Mouse (Mus musculus): Measurements from ENCODE around the gene Mical3. TPM values are rescaled to one million over a fixed set of nuclear protein-coding genes. Genes with fewer than 3 reads are reported as not detected.
A peak's percentile ranks its signal among the peaks of the same experiment; 100 is the strongest.

Mical3 gene
- polyA plus RNA-seq, 1 experiment from 2014 or later = 11.9 TPM

GRCm38 (mm10) chr6:121127726-121128125 lies 3.1 kb downstream of the Mical3 start:
- Histone ChIP-seq H3K4me3 (no peak overlapping the region), H3K36me3 (no peaks in the 10 kb centered on the region), H3K27ac (no peak overlapping the region), H3K9ac (no peak overlapping the region), H3K27me3 (peaks cover 18% of the 10 kb centered on the region), H3K4me2 (replicated peaks) (no peak overlapping the region), H3K9me3 (no peaks in the 10 kb centered on the region), H3K4me1 (peaks cover 10% of the 10 kb centered on the region)
- 70% methylated on average over 3 of the region's 3 CpGs for WGBS
- ATAC-seq (ENCODE audit: insufficient number of reproducible peaks, insufficient read depth, low FRiP score, low TSS enrichment) = no peak

GRCm38 (mm10) chr6:121126202-121126601 lies 4.6 kb downstream of the Mical3 start:
- H3K27ac ChIP-seq = no peak overlapping the region
- no peak overlapping the region for H3K4me2 ChIP-seq (replicated peaks)
- peaks cover 10% of the 10 kb centered on the region for H3K4me1 ChIP-seq
- no peak overlapping the region for H3K9ac ChIP-seq
- H3K9me3 ChIP-seq = no peaks in the 10 kb centered on the region
- 88% methylated on average over 5 of the region's 5 CpGs for WGBS
- H3K36me3 ChIP-seq = no peaks in the 10 kb centered on the region
- no peak for ATAC-seq (ENCODE audit: insufficient number of reproducible peaks, insufficient read depth, low FRiP score, low TSS enrichment)
- H3K4me3 ChIP-seq = no peak overlapping the region
- peaks cover 10% of the 10 kb centered on the region for H3K27me3 ChIP-seq

GRCm38 (mm10) chr6:121122739-121123241 lies 8.0 kb downstream of the Mical3 start:
- Histone ChIP-seq H3K4me1 (no peaks in the 10 kb centered on the region), H3K4me3 (no peak overlapping the region), H3K9me3 (no peaks in the 10 kb centered on the region), H3K4me2 (replicated peaks) (no peak overlapping the region), H3K9ac (no peak overlapping the region), H3K27ac (no peak overlapping the region), H3K27me3 (no peaks in the 10 kb centered on the region), H3K36me3 (no peaks in the 10 kb centered on the region)
- WGBS = 78% methylated on average over 5 of the region's 5 CpGs
- ATAC-seq (ENCODE audit: insufficient number of reproducible peaks, insufficient read depth, low FRiP score, low TSS enrichment) = no peak

GRCm38 (mm10) chr6:121120776-121121175 lies 10.0 kb downstream of the Mical3 start:
- H3K27me3 ChIP-seq = no peaks in the 10 kb centered on the region
- H3K4me2 ChIP-seq (replicated peaks) = no peak overlapping the region
- no peak for ATAC-seq (ENCODE audit: insufficient number of reproducible peaks, insufficient read depth, low FRiP score, low TSS enrichment)
- no peak overlapping the region for H3K4me3 ChIP-seq
- WGBS = 55% methylated on average over 7 of the region's 7 CpGs
- H3K9me3 ChIP-seq = no peaks in the 10 kb centered on the region
- no peaks in the 10 kb centered on the region for H3K4me1 ChIP-seq
- no peak overlapping the region for H3K27ac ChIP-seq
- H3K9ac ChIP-seq = no peak overlapping the region
- H3K36me3 ChIP-seq = no peaks in the 10 kb centered on the region

DNA sequence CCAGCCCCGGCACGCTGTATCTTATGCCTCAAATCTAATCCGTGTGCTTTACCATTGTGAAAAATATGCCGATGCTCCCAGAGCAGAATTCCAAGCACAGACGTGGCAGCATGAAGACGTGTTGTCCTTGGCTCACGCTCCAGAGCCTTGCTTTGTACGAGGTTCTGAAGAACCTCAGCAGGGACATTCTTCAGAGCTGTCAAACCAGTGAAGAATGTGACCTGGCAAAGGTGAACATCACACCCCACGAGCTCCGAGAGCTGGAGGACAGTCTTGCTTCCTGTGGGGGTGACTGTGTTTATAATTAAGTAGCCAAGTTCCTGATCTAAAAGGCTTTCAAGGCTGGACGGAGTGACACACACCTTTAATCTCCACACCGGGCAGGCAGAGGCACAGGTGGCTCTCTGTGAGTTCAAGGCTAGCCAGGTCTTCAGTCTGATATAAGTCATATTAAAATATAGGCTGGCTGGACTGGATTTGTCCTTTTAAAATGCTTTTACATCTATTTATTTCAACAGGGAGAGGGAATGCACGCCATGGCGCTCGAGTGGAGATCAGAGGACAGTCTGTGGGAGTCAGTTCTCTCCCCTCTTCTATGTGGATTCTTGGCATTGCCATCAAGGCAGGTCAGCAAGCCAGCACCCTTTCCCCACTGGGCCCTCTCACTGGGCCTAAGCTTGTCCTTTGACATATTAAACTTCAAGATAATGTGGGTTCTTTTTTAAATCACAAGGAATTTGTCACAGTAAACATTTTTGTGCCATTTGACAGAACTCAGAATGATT lies 12.6 kb downstream of the Mical3 start:
- no peak for ATAC-seq (ENCODE audit: insufficient number of reproducible peaks, insufficient read depth, low FRiP score, low TSS enrichment)

DNA sequence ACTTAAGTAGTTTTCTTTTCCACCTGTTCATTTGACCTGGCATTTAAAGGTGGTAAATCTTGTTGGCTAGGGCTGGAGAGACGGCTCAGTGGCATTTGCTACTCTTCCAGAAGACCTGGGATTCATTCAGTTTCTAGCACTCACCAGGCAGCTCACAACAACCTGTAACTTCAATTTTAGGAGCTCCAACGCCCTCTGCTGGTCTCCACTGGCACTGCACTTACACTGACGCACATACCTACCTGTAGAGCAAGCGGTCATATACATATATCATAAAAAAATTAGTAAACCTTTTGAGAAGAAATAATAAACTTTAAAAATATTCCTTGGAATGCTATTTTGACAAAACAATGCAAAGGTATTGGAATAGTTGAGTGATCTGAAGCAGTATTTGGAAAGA lies 13.7 kb downstream of the Mical3 start:
- Histone ChIP-seq H3K4me2 (replicated peaks) (no peak overlapping the region), H3K27ac (no peak overlapping the region), H3K4me3 (no peak overlapping the region), H3K9ac (no peak overlapping the region), H3K4me1 (no peaks in the 10 kb centered on the region; the same call in 1 of the 2 replicates), H3K36me3 (no peaks in the 10 kb centered on the region), H3K27me3 (no peaks in the 10 kb centered on the region), H3K9me3 (no peaks in the 10 kb centered on the region)
- ATAC-seq (ENCODE audit: insufficient number of reproducible peaks, insufficient read depth, low FRiP score, low TSS enrichment) = no peak
- 71% methylated on average over 4 of the region's 4 CpGs for WGBS

More for the DNA sequence above, 12.6 kb downstream of the Mical3 start:
- Histone ChIP-seq H3K4me2 (replicated peaks) (no peak overlapping the region), H3K9ac (no peak overlapping the region), H3K9me3 (no peaks in the 10 kb centered on the region), H3K27me3 (no peaks in the 10 kb centered on the region), H3K36me3 (no peaks in the 10 kb centered on the region), H3K4me3 (no peak overlapping the region), H3K27ac (no peak overlapping the region), H3K4me1 (no peaks in the 10 kb centered on the region)
- WGBS = 87% methylated on average over 15 of the region's 15 CpGs

DNA sequence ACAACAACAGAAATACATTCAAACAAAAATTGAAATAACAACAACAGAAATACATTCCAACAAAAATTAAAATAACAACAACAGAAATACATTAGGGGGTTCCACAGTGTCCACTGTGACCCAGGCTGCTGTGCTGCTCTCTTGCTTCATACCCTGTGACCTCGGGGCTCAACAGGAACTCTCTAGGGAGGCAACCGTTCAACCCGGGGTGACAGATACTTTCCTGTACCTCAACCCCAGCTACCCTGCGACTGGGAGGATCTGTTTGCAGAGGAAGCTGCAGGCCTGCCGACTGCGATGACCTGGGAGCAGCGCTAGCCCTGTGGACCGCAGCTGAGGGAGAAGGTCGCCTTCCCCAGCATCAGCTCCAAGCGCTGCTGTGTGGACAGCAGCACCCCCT lies 14.4 kb downstream of the Mical3 start:
- Histone ChIP-seq H3K4me1 (peaks cover 4% of the 10 kb centered on the region; the same call in 1 of the 2 replicates), H3K36me3 (no peaks in the 10 kb centered on the region), H3K9me3 (no peaks in the 10 kb centered on the region), H3K27ac (no peak overlapping the region), H3K4me2 (replicated peaks) (no peak overlapping the region), H3K4me3 (no peak overlapping the region), H3K9ac (no peak overlapping the region), H3K27me3 (no peaks in the 10 kb centered on the region)
- no peak for ATAC-seq (ENCODE audit: insufficient number of reproducible peaks, insufficient read depth, low FRiP score, low TSS enrichment)
- 50% methylated on average over 10 of the region's 10 CpGs for WGBS

DNA sequence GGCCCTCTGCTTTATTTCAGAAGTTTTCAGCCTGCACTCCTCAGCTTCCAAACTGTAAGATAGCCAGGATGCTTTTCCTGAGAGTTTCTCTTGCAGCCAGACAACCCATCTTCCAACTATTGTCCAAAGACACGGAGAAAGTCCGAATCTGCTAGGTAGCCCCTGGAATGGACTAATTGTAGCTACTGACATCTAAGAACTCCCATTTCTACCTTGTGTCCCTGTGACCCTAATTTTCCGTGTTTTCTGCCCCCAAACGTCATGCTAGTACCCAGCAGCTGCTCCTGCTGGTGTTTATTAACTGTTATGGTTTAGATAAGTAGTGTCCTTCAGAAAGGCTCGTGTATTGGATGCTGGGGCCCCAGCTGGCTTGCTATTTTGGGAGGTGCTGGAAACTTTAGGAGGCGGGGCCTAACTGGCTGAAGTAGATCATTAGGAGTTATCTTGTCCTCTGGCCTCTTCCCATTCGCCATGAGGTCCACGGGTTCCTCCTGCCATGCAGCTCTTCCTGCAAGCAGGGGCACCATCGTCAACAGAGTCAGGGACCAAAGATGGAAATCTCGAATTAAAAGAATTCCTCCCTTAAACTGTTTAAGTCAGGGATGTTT lies 19.2 kb downstream of the Mical3 start:
- H3K4me3 ChIP-seq = no peak overlapping the region
- no peak overlapping the region for H3K4me2 ChIP-seq (replicated peaks)
- 51% methylated on average over 10 of the region's 10 CpGs for WGBS
- H3K9ac ChIP-seq = no peak overlapping the region
- no peaks in the 10 kb centered on the region for H3K9me3 ChIP-seq
- 0 out of 2 replicates have a peak, but pooled peaks cover 4% of the 10 kb centered on the region for H3K36me3 ChIP-seq
- H3K4me1 ChIP-seq = peaks cover 19% of the 10 kb centered on the region
- no peaks in the 10 kb centered on the region for H3K27me3 ChIP-seq
- H3K27ac ChIP-seq = no peak overlapping the region; the same call in 1 of the 2 replicates
- no peak for ATAC-seq (ENCODE audit: insufficient number of reproducible peaks, insufficient read depth, low FRiP score, low TSS enrichment)

GRCm38 (mm10) chr6:121109998-121110603 lies 20.7 kb downstream of the Mical3 start:
- H3K4me3 ChIP-seq = peak overlapping the region; percentile 89
- H3K4me1 ChIP-seq = peaks cover 19% of the 10 kb centered on the region
- peak overlapping the region; percentile 92 for H3K4me2 ChIP-seq (replicated peaks)
- no peaks in the 10 kb centered on the region for H3K27me3 ChIP-seq
- H3K36me3 ChIP-seq = 0 out of 2 replicates have a peak, but pooled peaks cover 4% of the 10 kb centered on the region
- under 1% methylated on average over 42 of the region's 42 CpGs for WGBS
- H3K9me3 ChIP-seq = no peaks in the 10 kb centered on the region
- ATAC-seq (ENCODE audit: insufficient number of reproducible peaks, insufficient read depth, low FRiP score, low TSS enrichment) = peak; percentile 94
- peak overlapping the region; percentile 69 for H3K27ac ChIP-seq
- peak overlapping the region; percentile 92 for H3K9ac ChIP-seq

DNA sequence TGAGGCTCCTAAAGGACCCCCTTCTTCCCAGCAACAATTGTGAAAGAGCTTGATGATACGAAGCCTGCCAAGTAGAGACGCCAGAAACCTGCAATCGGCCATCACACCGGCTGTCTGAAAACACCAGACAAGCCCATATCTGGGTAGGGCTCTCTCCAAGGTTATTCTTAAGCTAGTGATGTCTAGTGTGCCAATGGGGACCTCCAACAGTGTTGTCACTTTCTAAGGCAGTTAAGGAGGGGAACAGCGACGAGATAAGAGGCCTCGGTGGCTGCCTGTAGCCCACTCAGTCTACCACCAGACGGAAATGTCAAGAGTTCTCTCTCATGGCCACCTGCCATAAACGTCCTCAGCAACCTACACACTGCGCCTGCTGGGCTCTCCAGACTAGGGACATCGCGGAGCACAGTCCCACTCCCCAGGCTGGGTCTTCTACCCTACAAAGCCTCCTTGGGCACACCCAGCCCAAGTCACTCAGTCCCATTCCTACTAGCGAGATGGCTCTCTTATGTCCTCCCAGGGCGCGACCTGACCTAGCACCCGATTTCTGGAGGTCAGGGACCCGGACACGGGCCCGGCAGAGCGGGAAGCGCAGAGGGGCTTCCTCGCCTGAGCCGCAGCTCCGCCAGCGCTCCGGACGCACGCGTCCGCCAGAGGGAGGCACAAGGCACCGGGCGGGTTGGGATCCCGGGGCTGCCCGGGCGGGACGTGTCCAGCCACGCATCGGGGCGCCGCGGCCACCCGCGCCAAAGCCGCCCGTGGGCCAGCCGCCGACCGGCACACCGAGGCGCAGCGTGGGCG lies 21.4 kb downstream of the Mical3 start:
- no peaks in the 10 kb centered on the region for H3K9me3 ChIP-seq
- H3K27ac ChIP-seq = peak overlapping the region; percentile 69
- H3K4me2 ChIP-seq (replicated peaks) = peak overlapping the region; percentile 92
- WGBS = 2% methylated on average over 43 of the region's 52 CpGs
- H3K27me3 ChIP-seq = no peaks in the 10 kb centered on the region
- 0 out of 2 replicates have a peak, but pooled peaks cover 4% of the 10 kb centered on the region for H3K36me3 ChIP-seq
- peak; percentile 49 for ATAC-seq (ENCODE audit: insufficient number of reproducible peaks, insufficient read depth, low FRiP score, low TSS enrichment)
- H3K4me3 ChIP-seq = peak overlapping the region; percentile 89
- H3K9ac ChIP-seq = peak overlapping the region; percentile 92
- peaks cover 19% of the 10 kb centered on the region for H3K4me1 ChIP-seq

DNA sequence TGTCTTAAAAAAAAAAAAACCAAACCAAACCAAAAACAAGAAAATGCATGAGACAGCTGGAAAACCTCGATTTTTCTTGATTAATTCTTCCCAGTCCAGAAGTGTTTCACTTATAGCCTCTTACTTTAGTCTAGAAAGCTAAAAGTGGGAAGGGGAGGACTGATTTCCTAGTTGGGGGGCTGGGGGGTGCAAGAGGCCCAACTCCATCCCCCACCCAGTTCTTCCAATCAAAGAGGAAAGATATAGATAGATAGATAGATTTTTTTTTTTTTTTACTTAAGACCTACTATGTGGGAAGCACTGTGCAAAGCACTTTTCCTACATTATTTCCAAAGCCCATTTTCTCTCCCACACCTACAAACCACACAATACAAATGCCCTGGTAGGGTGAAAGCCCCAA lies 22.7 kb downstream of the Mical3 start:
- Histone ChIP-seq H3K4me2 (replicated peaks) (no peak overlapping the region), H3K4me1 (peaks cover 19% of the 10 kb centered on the region)
- 75% methylated on average over 1 of the region's 1 CpGs for WGBS

More for the DNA sequence above, 22.7 kb downstream of the Mical3 start:
- no peak for ATAC-seq (ENCODE audit: insufficient number of reproducible peaks, insufficient read depth, low FRiP score, low TSS enrichment)
- Histone ChIP-seq H3K27ac (no peak overlapping the region), H3K36me3 (0 out of 2 replicates have a peak, but pooled peaks cover 4% of the 10 kb centered on the region), H3K4me3 (no peak overlapping the region), H3K9ac (no peak overlapping the region), H3K9me3 (no peaks in the 10 kb centered on the region), H3K27me3 (no peaks in the 10 kb centered on the region)

Data from embryonic facial prominence, embryonic 12.5 days (tissue).